ENCODE assay signal across 9 mouse cellular contexts in the genomic region with DNA sequence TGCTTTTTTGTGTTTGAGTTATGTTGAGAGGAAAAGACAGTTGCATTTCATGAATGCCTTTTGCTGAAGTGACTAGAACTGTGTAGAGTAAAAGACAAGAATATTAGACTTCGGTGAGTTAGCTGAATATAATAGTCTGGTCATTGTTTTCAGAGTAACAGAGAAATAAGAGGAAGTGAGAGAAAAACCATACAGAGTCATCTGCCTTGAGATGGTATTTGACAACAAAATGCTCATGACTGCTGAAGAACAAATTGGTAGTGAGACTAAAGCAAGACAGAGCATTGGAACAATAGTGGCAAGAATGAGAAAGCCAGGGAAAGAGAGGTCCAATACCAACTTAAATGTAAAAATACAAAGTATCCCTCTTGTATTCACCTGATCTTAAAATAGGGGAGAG. TPM values are rescaled to one million over a fixed set of nuclear protein-coding genes. Genes with fewer than 3 reads are reported as not detected.
DNase-seq lines count a peak whose midpoint lies in the region; ATAC-seq lines count a peak whose summit lies in the region.
"Had no signal": no experiment of that assay in that cellular context is flagged by ENCODE, and none has a peak within 500 bp of the region (broad histone marks: within the 10 kb centered on the region; RNA-seq: fewer than 3 reads in every experiment).

No protein-coding gene starts in this region.

- H3K36me3 ChIP-seq in heart, embryonic 13.5 days = peaks cover 13% of the 10 kb centered on the region
- H3K36me3 ChIP-seq in embryonic facial prominence, embryonic 10.5 days (replicated peaks) = peaks cover 21% of the 10 kb centered on the region
- H3K36me3 ChIP-seq in intestine, embryonic 15.5 days = no peaks in the 10 kb centered on the region
- no peaks in the 10 kb centered on the region for H3K36me3 ChIP-seq in midbrain, embryonic 16.5 days (ENCODE audit: control insufficient read depth, insufficient read depth, low read length)

- H3K4me1 ChIP-seq in heart, embryonic 13.5 days = peaks cover 30% of the 10 kb centered on the region
- peaks cover 21% of the 10 kb centered on the region for H3K4me1 ChIP-seq in embryonic facial prominence, embryonic 10.5 days
- H3K4me1 ChIP-seq in intestine, embryonic 15.5 days (replicated peaks) = peaks cover 5% of the 10 kb centered on the region; the same call in 1 of the 2 replicates
- H3K4me1 ChIP-seq in midbrain, embryonic 16.5 days (ENCODE audit: control insufficient read depth, insufficient read depth, low read length) = peaks cover 22% of the 10 kb centered on the region

- peak overlapping the region; percentile 94 for H3K9ac ChIP-seq in heart, embryonic 13.5 days
- 0 out of 2 replicates have a peak overlapping the region, but pooled peaks have one; percentile 98 for H3K9ac ChIP-seq in intestine, embryonic 15.5 days
- peak overlapping the region; percentile 88; the same call in 1 of the 2 replicates for H3K9ac ChIP-seq in midbrain, embryonic 16.5 days (ENCODE audit: low read depth, low read length)

- DNase-seq in heart, postnatal 14 days = no peak
- no peak for DNase-seq in embryonic facial prominence, embryonic 10.5 days (ENCODE audit: low spot score)
- DNase-seq in frontal cortex, postnatal 10 days (ENCODE audit: low spot score in 2 of 2) = no peak
- no peak for DNase-seq in spleen, adult 18-20 months
- no peak for DNase-seq in gastrocnemius, postnatal 25 days
- DNase-seq: cerebellum, adult 8-10 months had no signal

- intact Hi-C loops in heart, postnatal 14 days (cut with DNase I) = loop anchor here (5.0 kb wide), 1 partner anchor 346 kb away; no protein-coding TSS in a partner anchor

- H3K27ac ChIP-seq in heart, embryonic 13.5 days (replicated peaks) = no peak overlapping the region
- H3K27ac ChIP-seq in embryonic facial prominence, embryonic 10.5 days (replicated peaks) = peak overlapping the region; percentile 94; the same call in 1 of the 2 replicates
- no peak overlapping the region for H3K27ac ChIP-seq in intestine, embryonic 15.5 days
- H3K27ac ChIP-seq in midbrain, embryonic 16.5 days (ENCODE audit: low read length) = no peak overlapping the region

- H3K4me2 ChIP-seq in heart, embryonic 13.5 days = peak overlapping the region; percentile 80
- H3K4me2 ChIP-seq in intestine, embryonic 15.5 days (replicated peaks) = peak overlapping the region; percentile 52
- peak overlapping the region; percentile 78 for H3K4me2 ChIP-seq in midbrain, embryonic 16.5 days (ENCODE audit: low read length)

- WGBS in heart, embryonic 13.5 days = 85% methylated on average over 1 of the region's 1 CpGs
- 85% methylated on average over 1 of the region's 1 CpGs for WGBS in embryonic facial prominence, embryonic 10.5 days
- WGBS in intestine, embryonic 15.5 days = 76% methylated on average over 1 of the region's 1 CpGs
- WGBS in midbrain, embryonic 16.5 days = 83% methylated on average over 1 of the region's 1 CpGs

- H3K27me3 ChIP-seq in heart, embryonic 13.5 days (replicated peaks) = no peaks in the 10 kb centered on the region
- H3K27me3 ChIP-seq in embryonic facial prominence, embryonic 10.5 days (replicated peaks; ENCODE audit: low read depth, poor library complexity, severe bottlenecking) = no peaks in the 10 kb centered on the region
- H3K27me3 ChIP-seq in intestine, embryonic 15.5 days (replicated peaks) = no peaks in the 10 kb centered on the region
- no peaks in the 10 kb centered on the region for H3K27me3 ChIP-seq in midbrain, embryonic 16.5 days (ENCODE audit: control insufficient read depth, insufficient read depth, low read depth, low read length)

- no peaks in the 10 kb centered on the region for H3K9me3 ChIP-seq in heart, embryonic 13.5 days
- H3K9me3 ChIP-seq in embryonic facial prominence, embryonic 10.5 days = no peaks in the 10 kb centered on the region
- H3K9me3 ChIP-seq in intestine, embryonic 15.5 days = no peaks in the 10 kb centered on the region
- no peaks in the 10 kb centered on the region for H3K9me3 ChIP-seq in midbrain, embryonic 16.5 days (replicated peaks; ENCODE audit: control insufficient read depth, low read length, poor library complexity, severe bottlenecking)

- H3K4me3 ChIP-seq in heart, embryonic 13.5 days = peak overlapping the region; percentile 95
- peak overlapping the region; percentile 89 for H3K4me3 ChIP-seq in embryonic facial prominence, embryonic 10.5 days
- H3K4me3 ChIP-seq in intestine, embryonic 15.5 days (replicated peaks) = peak overlapping the region; percentile 98; the same call in 1 of the 2 replicates
- H3K4me3 ChIP-seq in midbrain, embryonic 16.5 days (ENCODE audit: low read depth, low read length) = peak overlapping the region; percentile 83; the same call in 1 of the 2 replicates

- no peak for ATAC-seq in heart, embryonic 13.5 days (ENCODE audit: extremely low read depth, insufficient number of reproducible peaks, low FRiP score, low TSS enrichment)
- no peak for ATAC-seq in intestine, embryonic 15.5 days
- no peak for ATAC-seq in midbrain, embryonic 16.5 days

RNA-seq across cellular contexts. Expression of gene Gstcd, which starts 1.1 kb away (rescaled TPM):
- 3.4 and 3.8 TPM in 2 replicates for polyA plus RNA-seq in heart, embryonic 13.5 days (2015; fragmentation: Nextera tagmentation; extraction: Ambion mirVana)
- total RNA-seq in heart, postnatal 14 days (2021) = 1 to 10 TPM; 3.3 to 3.4 TPM
- polyA plus RNA-seq in embryonic facial prominence, embryonic 10.5 days (2016; fragmentation: Nextera tagmentation; extraction: Ambion mirVana) = 9.7 and 10.2 TPM in 2 replicates
- 5.4 and 7.0 TPM in 2 replicates for polyA plus RNA-seq in intestine, embryonic 15.5 days (2015; fragmentation: Nextera tagmentation; extraction: Ambion mirVana)
- polyA plus RNA-seq in midbrain, embryonic 16.5 days (2015; fragmentation: Nextera tagmentation; extraction: Ambion mirVana) = 3.5 and 4.0 TPM in 2 replicates
- 1 to 10 TPM; 2.0 to 2.4 TPM for total RNA-seq in gastrocnemius, postnatal 25 days (2021)

RNA-seq across cellular contexts. Expression of gene Ints12, which starts 1.3 kb away (rescaled TPM):
- polyA plus RNA-seq in heart, embryonic 13.5 days (2015; fragmentation: Nextera tagmentation; extraction: Ambion mirVana) = 12.0 and 12.9 TPM in 2 replicates
- total RNA-seq in heart, postnatal 14 days (2021) = 1 to 10 TPM; 9.0 to 9.7 TPM
- 22.5 and 24.0 TPM in 2 replicates for polyA plus RNA-seq in embryonic facial prominence, embryonic 10.5 days (2016; fragmentation: Nextera tagmentation; extraction: Ambion mirVana)
- polyA plus RNA-seq in intestine, embryonic 15.5 days (2015; fragmentation: Nextera tagmentation; extraction: Ambion mirVana) = 20.9 and 21.9 TPM in 2 replicates
- polyA plus RNA-seq in midbrain, embryonic 16.5 days (2015; fragmentation: Nextera tagmentation; extraction: Ambion mirVana) = 17.6 and 19.7 TPM in 2 replicates
- 1 to 10 TPM; 7.3 to 7.6 TPM for total RNA-seq in gastrocnemius, postnatal 25 days (2021)
